Mouse (Mus musculus): Measurements from ENCODE around the gene Cpox. TPM values are rescaled to one million over a fixed set of nuclear protein-coding genes. Genes with fewer than 3 reads are reported as not detected.

Gene Cpox
- total RNA-seq, 1 experiment: 16.8 TPM

DNA sequence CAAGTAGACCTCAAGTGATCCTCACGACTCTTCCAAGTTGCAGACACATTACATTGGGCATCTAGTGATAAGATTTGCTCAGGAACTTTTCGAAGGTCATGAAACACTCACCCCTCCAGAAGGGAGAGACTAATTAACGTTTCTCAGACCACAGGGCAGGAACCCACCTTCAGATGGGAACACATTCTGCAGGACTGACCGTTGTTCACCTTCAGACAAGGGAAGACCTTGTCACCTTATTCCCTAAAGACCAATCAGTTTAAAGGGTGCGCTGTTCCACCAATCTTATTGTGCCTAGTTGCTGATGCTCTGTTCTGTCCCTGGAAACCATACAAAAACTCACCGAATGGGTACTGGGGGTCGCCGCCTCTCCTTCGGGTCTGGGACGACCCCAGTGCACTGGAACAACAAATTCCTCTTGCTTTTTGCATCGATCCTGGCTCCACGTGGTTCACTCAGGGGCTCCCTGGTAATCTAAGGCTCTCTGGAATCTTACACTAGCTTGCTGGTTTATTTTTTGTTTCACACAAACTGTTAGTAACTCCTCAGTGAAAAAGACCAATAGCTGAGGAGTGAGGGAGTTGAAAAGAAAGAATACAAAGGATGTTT, 30.8 kb downstream of the Cpox start:
- H3K9ac ChIP-seq (ENCODE audit: insufficient read depth, low read depth, low read length, poor library complexity, severe bottlenecking): no peak overlapping the region
- H3K4me1 ChIP-seq (ENCODE audit: control insufficient read depth in 2 of 2, insufficient read depth in 2 of 2, low read length in 2 of 2, poor library complexity in 1 of 2): no peaks in the 10 kb centered on the region
- in situ Hi-C loops (cut with MboI; ENCODE audit: low sequenced_read_pairs in 2 of 2, unreplicated experiment in 2 of 2): no loop called here
- no peaks in the 10 kb centered on the region for H3K9me3 ChIP-seq (ENCODE audit: control insufficient read depth, insufficient read depth, low read depth, low read length)
- H3K27ac ChIP-seq (ENCODE audit: insufficient read depth, low read depth, low read length, poor library complexity, severe bottlenecking): no peak overlapping the region
- TF ChIP-seq CHD2 (IDR thresholded peaks at IDR 0.05; ENCODE audit: low read depth, low read length) (no peak), HCFC1 (IDR thresholded peaks at IDR 0.05; ENCODE audit: borderline replicate concordance, insufficient read depth, low read length) (no peak), ZC3H11A (IDR thresholded peaks at IDR 0.05; ENCODE audit: borderline replicate concordance, low read depth, low read length) (no peak), MAFK (IDR thresholded peaks at IDR 0.05; ENCODE audit: insufficient read depth, low read depth, low read length) (no peak), ZNF384 (IDR thresholded peaks at IDR 0.05; ENCODE audit: low read depth, low read length) (no peak)
- no peaks in the 10 kb centered on the region for H3K36me3 ChIP-seq (ENCODE audit: control insufficient read depth, insufficient read depth, low read length, poor library complexity, severe bottlenecking)
- DNase-seq (ENCODE audit: low read depth, low spot score): no peak
- no peak overlapping the region for H3K4me3 ChIP-seq (ENCODE audit: insufficient read depth in 1 of 2, low read depth in 1 of 2, low read length in 2 of 2, poor library complexity in 1 of 2, severe bottlenecking in 1 of 2)

DNA sequence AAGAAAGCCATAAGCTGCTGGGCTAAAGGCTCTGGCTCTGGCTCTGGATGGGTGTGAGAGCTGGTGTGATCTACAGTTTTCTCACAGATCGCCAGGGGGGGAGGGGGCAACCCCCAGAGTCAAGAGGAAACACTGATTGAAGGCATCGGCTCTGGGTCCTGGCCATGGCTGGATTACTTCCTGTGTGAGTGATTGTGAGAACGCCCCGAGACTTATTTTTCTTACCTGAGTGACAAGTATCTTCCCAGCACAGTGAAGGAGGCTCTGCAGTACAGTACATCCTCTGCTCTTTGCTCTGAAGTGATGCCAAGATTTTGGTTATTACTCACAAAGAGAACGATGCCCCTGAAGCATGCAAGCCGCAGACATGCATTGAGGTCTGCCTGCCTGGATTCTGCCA, 31.7 kb downstream of the Cpox start:
- Histone ChIP-seq H3K4me1 (ENCODE audit: control insufficient read depth in 2 of 2, insufficient read depth in 2 of 2, low read length in 2 of 2, poor library complexity in 1 of 2) (no peaks in the 10 kb centered on the region), H3K36me3 (ENCODE audit: control insufficient read depth, insufficient read depth, low read length, poor library complexity, severe bottlenecking) (no peaks in the 10 kb centered on the region), H3K4me3 (ENCODE audit: insufficient read depth in 1 of 2, low read depth in 1 of 2, low read length in 2 of 2, poor library complexity in 1 of 2, severe bottlenecking in 1 of 2) (no peak overlapping the region), H3K9me3 (ENCODE audit: control insufficient read depth, insufficient read depth, low read depth, low read length) (no peaks in the 10 kb centered on the region), H3K27ac (ENCODE audit: insufficient read depth, low read depth, low read length, poor library complexity, severe bottlenecking) (no peak overlapping the region), H3K9ac (ENCODE audit: insufficient read depth, low read depth, low read length, poor library complexity, severe bottlenecking) (no peak overlapping the region)
- TF ChIP-seq HCFC1 (IDR thresholded peaks at IDR 0.05; ENCODE audit: borderline replicate concordance, insufficient read depth, low read length) (no peak), MAFK (IDR thresholded peaks at IDR 0.05; ENCODE audit: insufficient read depth, low read depth, low read length) (no peak), ZNF384 (IDR thresholded peaks at IDR 0.05; ENCODE audit: low read depth, low read length) (no peak), ZC3H11A (IDR thresholded peaks at IDR 0.05; ENCODE audit: borderline replicate concordance, low read depth, low read length) (no peak)
- in situ Hi-C loops (cut with MboI; ENCODE audit: low sequenced_read_pairs in 2 of 2, unreplicated experiment in 2 of 2): no loop called here
- no peak for DNase-seq (ENCODE audit: low read depth, low spot score)

DNA sequence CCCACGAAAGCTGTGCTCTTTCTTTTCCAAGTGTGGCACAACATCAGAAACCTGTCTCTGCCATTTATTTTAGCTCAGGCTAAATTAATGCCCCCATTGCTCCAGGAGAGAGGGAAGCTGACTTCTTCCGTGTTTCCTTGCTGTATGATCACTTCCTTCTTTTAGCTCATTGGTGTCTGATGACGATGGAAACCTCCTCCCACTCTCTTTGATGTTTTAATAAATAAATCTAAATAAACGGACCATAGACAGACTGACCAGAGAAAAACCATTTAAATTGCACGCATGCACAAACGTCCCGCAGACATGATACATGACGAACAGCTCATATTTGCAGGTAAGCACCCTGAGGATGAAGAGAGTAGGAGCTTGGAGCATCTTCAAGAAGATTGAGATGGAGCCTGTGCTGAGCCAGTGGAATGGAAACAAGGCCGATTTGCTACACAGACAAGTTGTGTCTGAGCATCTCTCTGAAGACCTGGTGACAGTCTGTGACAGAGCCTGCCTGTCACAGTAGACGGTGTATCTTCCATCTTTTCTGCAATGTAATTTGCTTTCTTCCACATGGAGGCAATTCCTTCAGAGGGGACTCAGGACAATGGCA, 32.3 kb downstream of the Cpox start:
- in situ Hi-C loops (cut with MboI; ENCODE audit: low sequenced_read_pairs in 2 of 2, unreplicated experiment in 2 of 2): no loop called here
- Histone ChIP-seq H3K9me3 (ENCODE audit: control insufficient read depth, insufficient read depth, low read depth, low read length) (no peaks in the 10 kb centered on the region), H3K36me3 (ENCODE audit: control insufficient read depth, insufficient read depth, low read length, poor library complexity, severe bottlenecking) (no peaks in the 10 kb centered on the region), H3K4me3 (ENCODE audit: insufficient read depth in 1 of 2, low read depth in 1 of 2, low read length in 2 of 2, poor library complexity in 1 of 2, severe bottlenecking in 1 of 2) (no peak overlapping the region), H3K27ac (ENCODE audit: insufficient read depth, low read depth, low read length, poor library complexity, severe bottlenecking) (no peak overlapping the region), H3K4me1 (ENCODE audit: control insufficient read depth in 2 of 2, insufficient read depth in 2 of 2, low read length in 2 of 2, poor library complexity in 1 of 2) (no peaks in the 10 kb centered on the region), H3K9ac (ENCODE audit: insufficient read depth, low read depth, low read length, poor library complexity, severe bottlenecking) (no peak overlapping the region)
- no peak for DNase-seq (ENCODE audit: low read depth, low spot score)
- TF ChIP-seq MAFK (IDR thresholded peaks at IDR 0.05; ENCODE audit: insufficient read depth, low read depth, low read length): no peak
- no peak for TF ChIP-seq ZNF384 (IDR thresholded peaks at IDR 0.05; ENCODE audit: low read depth, low read length)
- TF ChIP-seq CHD2 (IDR thresholded peaks at IDR 0.05; ENCODE audit: low read depth, low read length): no peak
- TF ChIP-seq ZC3H11A (IDR thresholded peaks at IDR 0.05; ENCODE audit: borderline replicate concordance, low read depth, low read length): no peak
- TF ChIP-seq HCFC1 (IDR thresholded peaks at IDR 0.05; ENCODE audit: borderline replicate concordance, insufficient read depth, low read length): no peak

DNA sequence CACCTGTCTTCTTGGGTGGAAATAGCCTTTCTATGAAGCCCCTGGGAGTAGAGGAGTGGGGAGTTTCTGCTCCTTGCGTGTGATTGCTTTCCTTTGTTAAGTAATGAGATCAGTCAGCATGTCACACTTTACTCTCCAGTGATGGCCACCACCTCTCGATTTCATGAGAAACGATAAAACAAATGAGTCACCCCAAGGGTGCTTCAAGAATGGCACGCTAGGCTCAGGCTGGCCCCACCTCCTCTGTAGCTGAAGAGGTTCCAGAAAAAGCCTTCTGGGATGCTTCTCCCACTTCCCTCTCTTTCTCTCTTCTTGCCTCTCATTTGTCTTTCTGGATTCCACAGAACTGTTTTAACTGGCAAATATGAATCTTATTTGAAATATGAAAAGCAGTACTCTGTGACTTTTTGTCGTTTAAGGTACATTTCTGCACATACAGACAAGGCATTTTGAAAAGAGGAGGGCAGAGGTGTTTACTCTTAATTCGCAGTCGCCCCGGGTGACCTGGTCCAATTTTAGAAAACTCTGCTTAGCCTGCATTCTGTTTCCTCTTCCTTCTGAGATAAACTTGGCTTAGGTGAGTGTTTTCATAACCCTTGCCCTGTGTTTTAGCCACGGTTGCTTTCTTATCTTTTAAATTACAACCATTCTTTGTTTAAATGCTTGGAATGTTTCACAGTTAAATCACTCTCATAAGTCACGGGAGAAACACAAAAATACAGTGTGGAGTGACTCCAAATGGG, 33.5 kb downstream of the Cpox start:
- no peak overlapping the region for H3K9ac ChIP-seq (ENCODE audit: insufficient read depth, low read depth, low read length, poor library complexity, severe bottlenecking)
- no peaks in the 10 kb centered on the region for H3K9me3 ChIP-seq (ENCODE audit: control insufficient read depth, insufficient read depth, low read depth, low read length)
- in situ Hi-C loops (cut with MboI; ENCODE audit: low sequenced_read_pairs in 2 of 2, unreplicated experiment in 2 of 2): no loop called here
- TF ChIP-seq MAFK (IDR thresholded peaks at IDR 0.05; ENCODE audit: insufficient read depth, low read depth, low read length) (no peak), ZC3H11A (IDR thresholded peaks at IDR 0.05; ENCODE audit: borderline replicate concordance, low read depth, low read length) (no peak), CHD2 (IDR thresholded peaks at IDR 0.05; ENCODE audit: low read depth, low read length) (no peak), ZNF384 (IDR thresholded peaks at IDR 0.05; ENCODE audit: low read depth, low read length) (no peak), HCFC1 (IDR thresholded peaks at IDR 0.05; ENCODE audit: borderline replicate concordance, insufficient read depth, low read length) (no peak)
- H3K36me3 ChIP-seq (ENCODE audit: control insufficient read depth, insufficient read depth, low read length, poor library complexity, severe bottlenecking): no peaks in the 10 kb centered on the region
- DNase-seq (ENCODE audit: low read depth, low spot score): no peak
- H3K4me1 ChIP-seq (ENCODE audit: control insufficient read depth in 2 of 2, insufficient read depth in 2 of 2, low read length in 2 of 2, poor library complexity in 1 of 2): no peaks in the 10 kb centered on the region
- H3K4me3 ChIP-seq (ENCODE audit: insufficient read depth in 1 of 2, low read depth in 1 of 2, low read length in 2 of 2, poor library complexity in 1 of 2, severe bottlenecking in 1 of 2): no peak overlapping the region
- no peak overlapping the region for H3K27ac ChIP-seq (ENCODE audit: insufficient read depth, low read depth, low read length, poor library complexity, severe bottlenecking)
